Mouse (Mus musculus) fat pad, adult 2 months (tissue): ENCODE measurements around the gene Anks3.

Source experiments
- DNase-seq: peaks from one replicate; pipeline ENCODE4 v3.0.0-alpha.2; 2011; ENCODE audit warnings: low read depth, low spot score; ENCODE audit errors: extremely low read depth

Anks3 gene

GRCm38 (mm10) chr16:4963797-4964709, at the start of gene Anks3:
Gene Anks3 (minus strand): TSS chr16:4964205.
- no peak for DNase-seq

DNA sequence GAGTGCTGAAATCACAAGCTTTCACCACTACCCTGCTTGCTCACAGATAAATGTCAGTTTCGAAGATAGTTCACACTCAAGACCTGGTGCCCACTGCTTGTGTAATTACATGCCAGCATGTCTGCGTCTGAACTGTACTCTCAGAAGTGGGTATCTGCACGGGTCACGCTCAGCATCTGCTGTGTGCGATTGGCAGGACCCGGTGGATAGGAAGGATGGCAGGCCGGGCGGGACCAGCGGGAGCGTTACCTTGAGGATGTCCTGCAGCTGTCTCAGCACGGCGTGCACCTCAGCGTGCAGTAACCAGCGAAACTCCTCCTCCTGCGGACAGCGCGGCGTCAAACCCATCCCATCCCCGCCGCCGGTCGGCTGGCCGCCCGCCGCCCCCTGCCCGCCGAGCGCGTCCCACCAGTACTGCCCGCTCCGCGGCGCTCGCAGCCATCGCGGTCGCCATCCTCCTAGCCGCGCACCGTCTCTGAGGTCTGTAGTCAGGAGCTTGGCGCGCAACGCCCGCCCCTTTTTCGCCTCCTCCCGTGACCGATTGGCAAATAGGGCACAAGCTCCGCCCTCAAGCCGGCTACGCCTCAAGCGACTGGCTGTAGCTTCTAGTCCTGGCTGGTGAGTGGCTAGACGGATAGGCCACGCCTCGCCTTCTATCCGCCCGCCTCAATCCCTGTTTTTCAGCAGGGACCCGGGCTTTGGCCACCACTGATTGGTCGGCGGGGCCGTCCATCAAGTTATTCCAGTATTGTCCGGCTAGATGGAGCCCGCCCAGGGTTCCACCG, 49.2 kb upstream of the Anks3 start, which contains the start of gene Rogdi:
Gene Rogdi (minus strand): TSS at position 500 of the 785 bp plus-strand sequence.
- DNase-seq = peak; percentile 86

GRCm38 (mm10) chr16:5012036-5013005, 48.3 kb upstream of the Anks3 start:
- no peak for DNase-seq

DNA sequence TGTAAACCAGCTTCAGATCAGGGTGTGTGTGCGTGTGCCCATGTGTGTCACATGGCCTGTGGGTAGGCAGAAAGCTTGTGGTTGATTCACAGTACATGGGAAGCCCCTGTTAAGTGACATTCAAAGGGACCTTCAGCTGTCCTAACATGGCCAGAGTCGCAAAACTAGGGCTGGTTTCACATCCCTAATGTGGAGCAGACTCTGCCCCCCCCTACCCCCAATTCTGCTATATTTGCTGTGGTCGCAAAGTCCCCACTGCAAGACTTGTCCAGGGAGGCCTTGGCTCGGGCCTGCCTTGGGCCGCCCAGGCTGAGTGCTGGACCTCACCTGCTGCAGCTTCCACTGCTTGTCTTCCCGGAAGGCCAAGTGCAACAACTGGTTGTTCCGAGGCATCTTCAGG, 47.3 kb upstream of the Anks3 start:
- DNase-seq = no peak

DNA sequence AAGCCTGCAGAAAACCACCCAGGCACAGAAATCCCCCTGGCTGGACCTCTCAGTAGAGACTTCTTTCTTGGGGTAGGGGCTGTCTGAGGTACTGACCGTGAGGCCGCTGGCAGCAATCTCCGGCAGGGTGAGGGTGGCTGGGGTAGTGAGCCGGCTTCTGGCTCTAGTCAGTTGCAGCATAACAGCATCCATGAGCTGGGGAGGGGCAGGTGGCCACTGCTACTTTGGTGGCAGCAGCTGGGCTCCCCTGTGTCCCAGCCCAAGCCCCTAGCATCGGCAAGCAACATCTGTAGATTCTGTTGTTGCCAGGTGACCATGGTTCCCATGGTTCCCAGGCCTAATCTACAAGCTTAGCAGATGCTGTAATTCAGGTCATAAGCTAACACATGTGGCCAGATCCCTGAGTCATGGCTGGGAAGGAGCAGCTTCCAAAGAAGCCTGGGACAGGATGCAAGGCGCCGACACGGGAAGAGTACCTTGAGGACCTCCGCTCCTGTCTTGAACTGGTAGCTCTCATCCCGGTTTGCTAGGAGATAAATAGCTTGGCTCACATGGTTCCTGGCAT, 46.4 kb upstream of the Anks3 start:
- DNase-seq = no peak

- DNase-seq = peak; percentile 26
These were observed 44.1 kb upstream of the Anks3 start for GRCm38 (mm10) chr16:5008076-5008475.

DNA sequence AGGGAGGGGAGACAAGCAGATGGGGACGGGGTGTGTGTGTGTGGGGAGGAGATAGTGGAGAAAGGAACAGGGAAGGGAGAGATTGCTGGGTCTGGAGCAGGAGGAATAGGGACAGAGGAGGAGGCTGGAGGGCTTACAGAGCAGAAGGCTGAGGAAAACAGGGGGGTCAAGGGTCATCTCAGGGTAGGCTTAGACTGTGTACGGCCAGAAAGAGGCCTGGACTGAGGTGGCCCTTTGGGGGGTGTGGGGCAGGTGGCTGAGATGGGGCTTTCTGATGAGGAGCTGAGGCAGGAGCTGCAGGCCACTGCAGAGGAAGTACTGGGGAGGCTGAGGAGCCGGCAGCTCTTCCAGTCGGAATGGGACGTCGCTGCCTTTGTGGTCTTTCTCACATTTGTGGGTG, 43.5 kb upstream of the Anks3 start:
- no peak for DNase-seq

- DNase-seq = no peak
These were observed 43.1 kb upstream of the Anks3 start, which contains the start of gene Smim22 for GRCm38 (mm10) chr16:5007067-5007466. Gene Smim22 (plus strand): TSS chr16:5007288.

DNA sequence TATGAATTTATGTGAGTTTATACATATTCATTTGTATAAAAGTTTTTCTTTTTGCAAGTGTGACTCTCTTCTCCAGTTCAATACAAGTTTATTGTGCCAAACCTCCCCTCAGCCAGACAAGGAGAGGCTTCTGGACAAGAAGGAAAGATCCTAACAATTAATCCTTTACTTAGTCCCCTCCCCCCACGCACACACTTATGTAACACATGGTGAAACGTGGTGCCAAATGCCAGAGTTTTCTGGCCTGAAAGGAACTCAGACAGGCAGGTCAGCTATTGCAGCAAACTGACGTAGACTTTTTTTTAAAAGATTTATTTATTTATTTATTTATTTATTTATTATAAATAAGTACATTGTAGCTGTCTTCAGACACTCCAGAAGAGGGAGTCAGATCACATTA, 36.6 kb upstream of the Anks3 start:
- peak; percentile 30 for DNase-seq

DNA sequence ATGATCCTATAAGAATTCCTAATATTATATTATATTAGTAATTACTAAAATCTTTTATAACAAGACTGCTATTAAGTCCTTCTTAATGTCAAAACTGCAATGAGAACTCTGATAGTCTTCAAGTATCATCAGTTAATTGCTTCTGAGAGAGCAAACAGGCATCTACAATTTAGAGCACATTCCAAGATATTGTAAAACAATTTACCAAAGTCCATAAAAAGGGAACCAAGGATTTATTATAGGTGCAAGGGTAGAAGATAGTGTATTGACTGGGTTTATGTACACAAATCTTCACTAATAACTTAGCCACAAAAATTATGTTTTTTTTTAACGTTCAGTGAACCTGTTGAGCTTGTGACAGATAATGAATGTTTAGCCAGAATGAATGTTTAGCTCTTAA, 35.0 kb upstream of the Anks3 start:
- DNase-seq = no peak

DNA sequence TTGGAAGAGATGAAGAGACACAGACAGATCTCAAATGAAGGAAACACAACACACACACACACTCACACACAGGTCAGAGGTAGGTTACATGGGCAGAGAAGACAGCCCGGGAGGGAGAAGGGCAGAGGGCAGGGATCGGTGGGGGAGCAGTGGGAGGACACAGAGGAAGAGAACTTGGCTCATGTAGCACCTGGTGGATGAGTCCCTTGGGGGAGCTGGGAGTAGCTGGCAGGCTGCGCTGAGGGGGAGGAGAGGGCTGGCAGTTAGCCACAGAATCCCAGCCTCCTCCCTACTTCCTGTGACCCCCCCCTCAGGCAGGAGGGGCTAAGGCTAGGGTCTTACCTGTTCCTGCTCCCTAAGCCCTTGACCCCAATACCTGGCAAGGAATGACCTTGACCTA, 33.5 kb upstream of the Anks3 start, which contains the start of gene Sept12:
Gene Sept12 (minus strand): TSS at position 300 of the 400 bp plus-strand sequence.
- DNase-seq = no peak

DNA sequence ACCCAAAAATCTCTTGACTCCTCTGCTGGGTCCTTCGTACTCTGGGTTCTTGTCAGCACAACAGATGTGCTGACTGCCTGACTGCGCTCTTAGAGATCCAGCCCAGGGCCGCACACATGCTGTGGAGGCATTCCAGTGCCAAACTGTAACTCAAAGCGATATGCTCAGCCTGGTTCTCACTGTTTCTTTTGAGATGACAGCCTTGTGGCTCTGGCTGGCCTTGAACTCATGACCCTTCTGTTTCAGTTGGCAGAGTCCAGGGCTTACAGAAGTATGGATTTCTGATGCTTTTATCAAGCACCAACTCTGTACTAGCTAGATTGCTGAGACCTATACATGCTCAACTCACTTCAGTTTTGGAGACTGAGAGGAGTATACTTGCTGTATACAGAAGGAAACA, 29.3 kb upstream of the Anks3 start:
- DNase-seq = no peak

DNA sequence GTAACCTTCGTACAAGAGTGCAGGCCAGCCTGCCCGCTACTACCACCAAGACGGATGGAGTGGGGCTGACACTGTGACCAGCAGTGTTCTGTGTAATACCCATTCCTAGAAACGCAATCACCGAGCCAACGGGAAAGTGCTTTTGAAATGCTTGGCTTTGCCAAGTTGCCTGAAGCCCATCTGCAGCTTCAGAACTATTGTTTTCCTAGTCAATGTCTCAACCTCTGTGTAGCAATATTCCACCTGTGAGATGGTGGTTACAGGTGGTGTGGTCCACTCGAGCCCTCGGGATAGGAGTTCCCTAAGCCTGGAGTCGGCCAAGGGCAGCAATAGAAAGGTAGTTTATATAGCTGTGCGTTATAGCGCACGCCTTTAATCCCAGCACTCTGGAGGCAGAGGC, 20.7 kb upstream of the Anks3 start:
- peak; percentile 82 for DNase-seq

DNA sequence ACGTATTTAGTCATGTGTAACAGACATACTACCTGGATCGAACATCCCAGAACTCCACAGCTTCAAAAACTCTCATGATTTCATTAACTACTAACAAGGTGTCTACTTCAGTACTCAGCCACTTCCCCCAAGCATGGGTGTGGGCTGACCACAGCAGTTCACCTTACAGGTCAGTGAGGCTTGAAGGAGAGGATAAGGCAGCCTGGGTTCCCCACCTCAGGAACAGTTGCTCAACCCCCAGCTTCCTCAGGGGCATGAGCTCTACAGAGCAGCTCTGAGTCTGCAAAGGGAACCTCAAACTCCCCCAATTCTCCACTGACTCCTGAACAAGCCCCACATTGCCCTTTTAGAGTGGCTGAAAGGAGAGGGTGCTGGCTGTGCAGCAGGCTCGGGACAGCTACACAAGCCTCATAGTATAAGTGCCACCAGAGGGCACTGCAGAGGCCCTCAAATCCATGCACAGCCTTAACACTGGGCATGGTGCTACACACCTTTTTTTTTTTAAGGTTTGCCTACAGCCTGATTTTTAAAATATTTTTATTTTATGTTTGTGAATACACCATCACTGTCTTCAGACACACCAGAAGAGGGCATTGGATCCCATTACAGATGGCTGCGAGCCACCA, 15.9 kb upstream of the Anks3 start:
- no peak for DNase-seq

DNA sequence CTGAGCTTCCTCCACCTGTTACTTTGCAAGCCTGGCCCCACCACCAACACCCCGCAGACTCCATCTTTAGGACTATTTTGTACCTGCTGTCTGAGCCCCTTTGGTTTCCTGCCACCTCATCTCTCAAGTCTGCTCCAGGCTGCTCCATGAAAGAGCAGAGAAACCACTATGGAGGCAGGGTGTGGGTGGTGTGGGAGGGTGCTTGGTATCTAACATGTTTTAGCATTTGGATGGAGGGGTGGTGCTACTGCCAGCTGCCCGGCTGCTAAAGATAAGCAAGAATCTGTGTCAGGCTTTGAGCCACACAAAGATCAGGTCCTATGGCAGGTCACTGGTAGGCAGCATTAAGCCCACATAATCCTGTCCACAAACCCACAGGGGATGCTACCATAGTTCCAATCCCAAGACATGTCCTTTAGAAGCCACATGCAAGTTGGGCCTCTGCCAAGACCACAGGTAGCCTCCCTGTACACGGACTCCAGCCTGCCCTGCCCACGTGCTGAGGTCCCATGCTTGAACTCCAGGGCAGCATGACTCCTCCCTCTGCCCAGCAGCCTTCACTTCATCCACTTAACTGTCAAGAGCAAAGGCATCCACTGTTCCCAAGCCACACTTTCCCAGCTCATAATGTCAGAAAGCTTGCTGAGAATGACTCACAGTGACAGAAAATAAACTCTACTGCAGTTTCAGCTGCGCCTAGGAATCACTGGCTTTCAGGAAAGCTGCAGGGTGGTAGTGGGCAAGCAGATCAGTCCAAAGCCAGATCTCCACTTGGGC, 14.5 kb upstream of the Anks3 start:
- DNase-seq = no peak

DNA sequence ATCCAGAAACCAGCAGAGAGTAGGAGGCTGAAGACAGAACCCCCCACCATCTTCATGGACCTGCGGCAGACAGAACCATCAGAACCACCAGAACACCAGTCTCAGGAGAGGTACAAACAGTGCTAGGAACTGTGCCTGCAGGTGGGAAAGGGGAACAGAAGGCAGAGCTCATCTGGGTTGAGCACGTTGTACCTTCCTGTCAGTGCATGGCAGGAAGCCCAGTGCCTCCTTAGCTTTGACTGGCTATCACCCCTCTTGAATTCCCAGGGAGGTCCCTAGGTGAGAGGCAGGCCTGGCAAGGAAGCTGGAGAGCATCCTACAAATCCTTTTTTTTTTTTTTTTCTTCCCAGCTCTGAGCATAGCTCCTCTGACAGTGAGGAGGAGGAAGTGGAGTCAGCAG, 12.2 kb upstream of the Anks3 start:
- DNase-seq = no peak

GRCm38 (mm10) chr16:4974521-4974920, 10.5 kb upstream of the Anks3 start:
- DNase-seq = no peak

DNA sequence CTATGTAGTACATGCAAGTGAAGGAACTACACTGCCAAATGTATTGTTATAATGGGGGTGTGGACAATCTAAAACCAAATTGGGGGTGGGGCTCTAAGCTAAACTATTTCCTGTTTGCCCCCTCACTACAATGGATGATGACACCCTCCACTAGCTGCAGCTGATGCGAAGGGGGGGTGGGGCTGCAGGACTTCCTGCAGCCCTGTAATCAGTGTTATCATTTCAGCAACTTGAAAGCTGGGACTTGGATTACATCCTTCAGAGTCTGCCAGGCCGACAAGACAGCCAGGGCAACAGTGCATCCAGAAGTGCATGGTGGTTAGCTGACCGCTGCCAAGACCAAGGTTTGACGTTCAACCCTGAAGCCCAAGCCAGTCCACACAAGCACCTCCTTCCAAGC, 7.6 kb upstream of the Anks3 start:
- DNase-seq = no peak
